Mouse (Mus musculus) intestine, postnatal 0 days (tissue): ENCODE data around the gene Tspan13. TPM values are rescaled to one million over a fixed set of nuclear protein-coding genes. Genes with fewer than 3 reads are reported as not detected.

Source experiments
- ATAC-seq: fragments of 200-750 bp; cut with Nextera tagmentation; 2 replicates; pipeline ENCODE4 v1.8.0; 2017; ENCODE audit warnings: mild to moderate bottlenecking, moderate TSS enrichment, moderate library complexity
- H3K27ac ChIP-seq: fragments of 300-500 bp; sonication (generic); 2 replicates; pipeline ENCODE4 v1.5.1; 2014; ENCODE audit warnings: mild to moderate bottlenecking, low read depth, low read length, moderate library complexity
- H3K27me3 ChIP-seq: fragments of 300-500 bp; sonication (generic); replicated peaks from 2 replicates; pipeline ENCODE4 v1.6.1; 2014; ENCODE audit warnings: low read length, mixed read lengths; ENCODE audit not compliant: control insufficient read depth, insufficient read depth
- H3K36me3 ChIP-seq: fragments of 300-500 bp; sonication (generic); 2 replicates; pipeline ENCODE4 v1.6.1; 2014; ENCODE audit warnings: mild to moderate bottlenecking, moderate library complexity; ENCODE audit not compliant: control insufficient read depth, insufficient read depth
- H3K4me1 ChIP-seq: fragments of 300-500 bp; sonication (generic); replicated peaks from 2 replicates; pipeline ENCODE4 v1.6.1; 2014; ENCODE audit warnings: antibody characterized with exemption, low read length, mixed read lengths; ENCODE audit not compliant: control insufficient read depth, insufficient read depth
- H3K4me2 ChIP-seq: fragments of 300-500 bp; sonication (generic); replicated peaks from 2 replicates; pipeline ENCODE4 v1.6.1; 2014; ENCODE audit warnings: low read depth, mild to moderate bottlenecking, moderate library complexity
- H3K4me3 ChIP-seq: fragments of 300-500 bp; sonication (generic); 2 replicates; pipeline ENCODE4 v1.5.1; 2014; ENCODE audit warnings: low read depth, low read length
- H3K9ac ChIP-seq: fragments of 300-500 bp; sonication (generic); 2 replicates; pipeline ENCODE4 v1.6.1; 2014; ENCODE audit warnings: mild to moderate bottlenecking, low read depth, low read length
- H3K9me3 ChIP-seq: fragments of 300-500 bp; sonication (generic); 2 replicates; pipeline ENCODE4 v1.6.1; 2016; ENCODE audit warnings: mixed run types; ENCODE audit not compliant: control insufficient read depth
- CTCF ChIP-seq: sonication (generic); IDR thresholded peaks from 2 replicates; pipeline ENCODE4 v1.5.1; 2016; ENCODE audit warnings: low read depth, mild to moderate bottlenecking, control low read depth, antibody characterized with exemption, moderate library complexity
- WGBS: fragments of 180-500 bp; shearing (Covaris S2); extraction: QIAGEN DNeasy Blood & Tissue Kit; methylation state at CpG from one replicate; pipeline ENCODE4 v1.1.7; 2014; 5-methylcytosine and 5-hydroxymethylcytosine counted together
- polyA plus RNA-seq: library from polyadenylated mRNA; unstranded; fragments of >200 nt; fragmentation: Nextera tagmentation; extraction: Ambion mirVana; gene quantifications from 2 replicates; pipeline ENCODE4 v1.2.1, GENCODE M21; 2015

The Tspan13 gene
- polyA plus RNA-seq, 1 experiment from 2014 or later = 565 TPM

DNA sequence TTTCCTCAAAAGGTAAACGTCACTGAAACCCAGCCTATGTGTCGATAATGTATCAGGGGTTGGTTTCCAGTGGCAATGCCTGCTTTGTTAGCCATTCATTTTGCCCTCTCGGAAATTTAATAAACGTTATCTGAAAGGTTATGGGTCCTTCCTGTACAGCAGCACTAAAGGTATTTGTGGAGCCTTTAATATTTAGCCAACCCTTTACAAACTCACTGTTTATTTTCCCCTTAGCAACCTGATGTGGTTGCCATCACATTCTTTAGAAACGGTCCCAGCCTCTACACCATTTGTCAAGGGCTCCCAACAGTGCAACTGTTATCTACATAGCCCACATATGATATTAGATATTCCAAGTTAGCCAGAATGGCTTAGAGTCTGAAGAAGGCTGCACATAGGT lies 62.7 kb downstream of the Tspan13 start:
- no peaks in the 10 kb centered on the region for H3K9me3 ChIP-seq
- no peaks in the 10 kb centered on the region for H3K4me1 ChIP-seq
- no peak for ATAC-seq
- no peak overlapping the region for H3K27ac ChIP-seq
- no peak overlapping the region for H3K4me2 ChIP-seq
- no peak for TF ChIP-seq CTCF
- no peak overlapping the region for H3K4me3 ChIP-seq
- H3K36me3 ChIP-seq = no peaks in the 10 kb centered on the region
- no peak overlapping the region for H3K9ac ChIP-seq
- no peaks in the 10 kb centered on the region for H3K27me3 ChIP-seq
- 55% methylated on average over 5 of the region's 5 CpGs for WGBS

DNA sequence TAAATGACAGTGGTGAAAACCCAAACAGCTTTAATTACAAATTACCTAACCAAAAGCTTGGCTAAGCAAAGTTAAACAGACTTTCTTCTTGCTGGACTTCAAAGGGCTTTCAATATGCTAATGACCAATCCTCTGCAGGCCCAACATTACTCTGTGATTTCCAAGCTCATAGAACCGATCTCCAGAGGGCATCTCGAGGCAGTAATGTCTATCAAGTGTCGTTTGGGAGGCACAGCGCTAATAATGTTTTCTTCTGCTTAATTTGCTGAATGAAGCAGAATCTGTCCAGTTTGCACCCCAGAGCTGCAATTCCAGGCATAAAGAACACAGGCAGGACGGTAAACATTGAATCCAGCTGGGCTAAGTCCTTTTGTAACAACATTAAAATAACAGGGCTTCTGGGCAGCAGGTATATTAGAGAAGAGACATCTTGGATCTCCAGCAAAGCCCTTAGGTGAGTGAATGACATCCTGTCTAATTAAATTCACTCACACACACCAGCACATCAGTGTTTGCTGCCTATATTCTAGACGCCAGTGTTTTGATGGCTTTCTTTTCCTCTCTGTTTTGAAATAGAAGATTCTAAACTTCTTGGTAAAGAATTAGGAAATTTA lies 64.6 kb downstream of the Tspan13 start:
- Histone ChIP-seq H3K36me3 (no peaks in the 10 kb centered on the region), H3K4me2 (no peak overlapping the region), H3K9ac (no peak overlapping the region), H3K27me3 (no peaks in the 10 kb centered on the region), H3K27ac (no peak overlapping the region), H3K4me1 (no peaks in the 10 kb centered on the region), H3K4me3 (no peak overlapping the region), H3K9me3 (no peaks in the 10 kb centered on the region)
- TF ChIP-seq CTCF = no peak
- WGBS = 55% methylated on average over 6 of the region's 6 CpGs
- no peak for ATAC-seq

DNA sequence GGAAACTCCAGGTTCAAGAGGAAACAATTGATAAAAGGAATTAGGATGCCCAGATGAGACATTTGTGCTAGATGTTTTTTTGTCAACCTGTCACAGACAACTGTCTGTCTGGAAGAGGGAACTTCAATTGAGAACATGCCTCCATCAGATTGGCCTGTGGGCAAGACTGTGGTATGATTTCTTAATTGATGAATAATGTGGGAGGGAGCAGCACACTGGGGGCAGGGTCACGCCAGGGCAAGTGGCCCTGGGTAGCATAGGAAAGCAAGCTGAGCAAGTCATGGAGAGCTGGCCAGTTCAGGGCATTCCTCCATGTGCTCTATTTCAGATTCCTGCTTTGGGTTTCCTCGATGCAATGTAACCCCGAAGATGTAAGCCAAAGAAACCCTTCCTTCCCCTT lies 66.4 kb downstream of the Tspan13 start:
- no peak overlapping the region for H3K27ac ChIP-seq
- ATAC-seq = no peak
- H3K4me3 ChIP-seq = no peak overlapping the region
- H3K36me3 ChIP-seq = no peaks in the 10 kb centered on the region
- H3K9ac ChIP-seq = no peak overlapping the region
- H3K9me3 ChIP-seq = no peaks in the 10 kb centered on the region
- H3K4me1 ChIP-seq = no peaks in the 10 kb centered on the region
- H3K27me3 ChIP-seq = no peaks in the 10 kb centered on the region
- no peak overlapping the region for H3K4me2 ChIP-seq
- WGBS = 80% methylated on average over 3 of the region's 3 CpGs
- no peak for TF ChIP-seq CTCF

DNA sequence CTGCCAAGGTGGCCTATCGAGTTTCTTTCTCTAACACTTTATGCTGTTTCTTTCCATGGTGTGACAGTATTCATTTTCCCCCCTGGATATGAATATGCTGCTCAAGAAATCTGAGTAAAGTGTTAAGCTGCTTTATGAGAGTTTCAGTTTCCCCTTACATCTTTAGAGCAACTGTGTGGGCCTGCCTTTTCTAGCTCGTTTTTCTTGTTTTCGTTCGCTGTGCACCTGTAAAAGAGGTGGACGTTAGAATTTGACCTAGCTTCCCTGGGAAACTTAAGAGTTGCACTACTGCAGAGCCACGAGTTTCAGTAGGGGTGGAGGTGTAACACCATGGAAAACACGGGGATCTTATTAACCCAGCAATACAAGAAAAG lies 75.5 kb downstream of the Tspan13 start:
- Histone ChIP-seq H3K27me3 (no peaks in the 10 kb centered on the region), H3K4me3 (no peak overlapping the region)
- 37% methylated on average over 7 of the region's 7 CpGs for WGBS

DNA sequence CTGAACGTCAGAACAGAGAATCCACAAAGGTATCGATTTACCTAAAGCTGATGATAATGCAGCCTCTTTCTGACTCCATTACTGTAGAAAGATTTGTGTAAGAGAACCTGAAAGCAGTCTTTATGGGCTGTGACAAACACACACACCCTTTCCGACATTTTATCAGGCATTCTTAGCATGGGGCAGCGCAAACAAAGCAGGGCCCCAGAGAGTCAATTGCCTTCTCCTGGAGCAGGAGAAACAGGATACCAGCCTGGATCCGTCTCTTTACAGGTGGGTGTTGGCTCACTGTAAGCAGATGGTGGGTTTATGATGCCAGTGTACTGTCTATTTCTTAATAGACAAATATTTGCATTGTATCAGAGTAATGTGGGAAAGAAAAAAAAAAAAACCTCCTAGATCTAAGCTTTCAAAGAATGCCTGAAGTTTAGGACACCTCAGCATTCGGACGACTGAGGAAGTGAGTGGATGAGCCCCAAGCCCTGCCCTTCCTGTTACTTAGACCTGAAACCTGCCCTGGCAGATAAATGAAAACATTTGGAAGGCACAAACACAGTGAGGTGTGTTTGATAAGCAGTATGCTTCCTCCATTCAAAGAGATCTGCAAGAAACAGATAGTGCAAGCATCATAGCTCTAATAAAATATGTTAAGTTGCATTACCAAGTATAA lies 76.1 kb downstream of the Tspan13 start:
- Histone ChIP-seq H3K27me3 (no peaks in the 10 kb centered on the region), H3K4me3 (no peak overlapping the region), H3K9ac (no peak overlapping the region), H3K9me3 (no peaks in the 10 kb centered on the region), H3K36me3 (no peaks in the 10 kb centered on the region), H3K4me2 (no peak overlapping the region; the same call in 1 of the 2 replicates), H3K4me1 (no peaks in the 10 kb centered on the region), H3K27ac (no peak overlapping the region)
- TF ChIP-seq CTCF = no peak
- peak; percentile 85 for ATAC-seq
- WGBS = 30% methylated on average over 7 of the region's 7 CpGs

More for the DNA sequence above, 75.5 kb downstream of the Tspan13 start:
- H3K9ac ChIP-seq = no peak overlapping the region
- H3K36me3 ChIP-seq = no peaks in the 10 kb centered on the region
- no peak for TF ChIP-seq CTCF
- no peaks in the 10 kb centered on the region for H3K4me1 ChIP-seq
- peak; percentile 38 for ATAC-seq
- no peaks in the 10 kb centered on the region for H3K9me3 ChIP-seq
- H3K4me2 ChIP-seq = no peak overlapping the region; the same call in 1 of the 2 replicates
- no peak overlapping the region for H3K27ac ChIP-seq

Other genes starting within 250 kb of the Tspan13 start
- 0.25 and 0.43 TPM in 2 replicates for gene Agr3, start 116.9 kb downstream of the Tspan13 start, polyA plus RNA-seq
- 438 and 502 TPM in 2 replicates for gene Agr2, start 49.6 kb downstream of the Tspan13 start, polyA plus RNA-seq
- 25.8 and 26.6 TPM in 2 replicates for gene Ankmy2, start 114.6 kb upstream of the Tspan13 start, polyA plus RNA-seq
- 71.9 and 75.3 TPM in 2 replicates for gene Bzw2, start 115.6 kb upstream of the Tspan13 start, polyA plus RNA-seq
- not detected in 2 replicates for gene Lrrc72, start 210.9 kb upstream of the Tspan13 start, polyA plus RNA-seq